Mouse (Mus musculus) left cerebral cortex, adult 9 months (tissue): ENCODE measurements around the gene Ank2.
"Not testable (repeated sequence)": the region's sequence is repeated elsewhere in the genome, so short reads cannot be mapped to it uniquely, and the experiment has no call there.

Experiments used
- DNase-seq, 2 experiments: peaks; one replicate each; pipeline ENCODE4 v3.0.0; 2022; ENCODE audit warnings: low spot score in 2 of 2

Gene Ank2

DNA sequence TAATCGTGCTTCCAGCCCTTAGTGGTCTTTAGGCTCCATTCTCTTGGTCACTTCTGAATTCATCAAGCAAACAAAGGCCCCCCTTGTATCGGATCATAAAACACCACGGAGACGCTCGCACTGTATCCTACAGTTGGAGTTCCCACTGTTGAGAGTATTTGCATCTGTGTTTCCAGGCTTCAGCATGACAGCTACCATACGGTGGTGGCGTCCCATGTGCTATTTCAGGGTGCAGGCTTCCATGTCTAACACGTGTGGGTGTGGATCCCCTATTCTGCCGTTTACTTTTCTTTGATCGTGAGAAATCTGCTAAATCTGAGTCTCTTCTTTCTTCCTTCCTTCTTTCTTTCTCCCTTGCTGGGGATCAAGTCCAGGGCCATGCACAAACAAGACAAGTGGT, 14.0 kb downstream of the Ank2 start:
- peak; percentile 28 to 58 for DNase-seq

GRCm38 (mm10) chr3:127481658-127482057, 17.5 kb downstream of the Ank2 start:
- no peak for DNase-seq

DNA sequence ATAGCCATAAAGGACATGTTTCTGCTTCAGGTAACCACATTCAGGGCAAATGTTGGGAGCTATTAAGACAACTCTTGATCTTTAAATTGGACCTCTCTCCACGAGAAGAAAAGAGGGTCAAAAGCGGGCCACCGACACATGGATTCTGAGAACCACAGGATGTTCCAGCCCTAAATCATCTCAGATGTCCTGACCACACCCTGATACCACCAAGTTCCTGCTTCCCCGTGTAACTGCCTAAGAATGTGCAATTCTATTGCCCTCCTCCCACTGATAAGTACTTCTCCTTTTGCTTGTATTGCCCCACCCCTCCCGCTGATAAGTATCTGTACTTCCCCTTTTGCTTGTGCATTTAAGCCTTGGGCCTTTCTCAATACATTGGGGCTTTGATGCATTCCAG, 18.8 kb downstream of the Ank2 start:
- DNase-seq, result not testable (repeated sequence)

DNA sequence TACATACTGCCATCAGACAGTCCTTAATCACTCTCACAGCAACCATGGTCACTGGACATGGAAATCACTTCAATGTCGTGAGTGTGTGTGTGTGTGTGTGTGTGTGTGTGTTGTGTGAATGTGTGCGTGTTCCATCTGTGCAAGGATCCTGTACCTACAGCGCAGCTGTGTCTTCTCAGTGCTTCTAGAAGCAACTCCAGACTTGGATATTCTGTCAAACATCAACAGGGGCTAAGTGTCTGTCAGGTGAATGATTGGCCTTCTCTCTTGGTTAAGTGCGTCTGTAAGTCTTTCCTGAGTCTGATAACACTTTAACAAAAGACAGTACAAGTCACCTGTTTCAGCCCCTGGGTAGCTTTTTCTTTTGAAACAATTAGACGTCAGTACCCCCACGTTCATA, 25.0 kb downstream of the Ank2 start:
- no peak for DNase-seq

GRCm38 (mm10) chr3:127469164-127469752, 29.9 kb downstream of the Ank2 start:
- DNase-seq, result no peak

DNA sequence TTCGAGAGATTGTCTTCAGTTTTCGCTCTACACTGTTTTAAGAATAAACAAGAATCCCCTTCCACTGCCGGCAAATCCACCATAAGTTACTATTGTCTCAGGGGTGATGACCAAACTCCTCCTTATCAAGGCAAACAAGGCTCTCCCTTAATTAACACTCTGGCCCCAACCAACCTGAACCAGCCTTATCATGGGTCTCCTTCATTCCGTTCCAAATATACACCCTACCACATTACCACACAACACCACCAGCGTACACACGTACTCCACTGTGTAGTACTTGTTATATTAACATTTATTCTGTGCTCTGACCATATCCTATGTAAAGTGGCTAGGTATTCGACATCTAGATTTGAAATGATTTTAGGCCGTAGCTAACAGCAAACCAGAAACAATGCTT, 30.6 kb downstream of the Ank2 start:
- no peak for DNase-seq

DNA sequence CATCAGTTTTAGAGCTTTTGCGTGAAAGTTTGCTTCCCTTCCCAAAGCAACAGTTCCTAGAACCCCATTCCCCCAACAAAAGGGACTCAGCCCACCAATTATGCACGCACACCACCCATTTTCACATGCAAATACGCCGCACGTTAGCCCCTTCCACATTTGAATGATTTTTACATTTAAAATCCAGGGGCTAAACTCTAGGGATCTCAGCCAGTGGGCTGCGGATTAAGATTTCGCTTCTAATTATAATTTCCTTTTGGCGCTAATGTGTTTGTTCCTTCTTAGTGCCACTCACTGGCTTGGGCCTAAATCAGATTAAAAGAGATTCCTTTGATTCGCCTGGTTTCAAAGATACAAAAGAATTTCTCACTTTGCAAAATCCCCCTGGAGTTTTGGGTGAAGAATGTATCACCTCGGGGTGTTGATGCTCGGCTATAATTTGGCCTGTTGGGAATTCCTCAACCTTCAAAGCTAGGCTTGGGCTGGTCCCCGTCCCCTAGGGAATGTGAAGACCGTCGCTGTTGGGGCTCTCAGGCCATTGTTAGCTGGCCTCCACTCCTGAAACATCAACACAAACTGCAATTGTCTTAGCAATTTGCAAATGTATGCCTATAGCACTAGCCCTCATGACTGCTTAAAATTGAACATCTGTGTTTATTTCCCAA, 35.2 kb downstream of the Ank2 start:
- no peak for DNase-seq

GRCm38 (mm10) chr3:127463165-127463564, 36.0 kb downstream of the Ank2 start:
- DNase-seq, result no peak

DNA sequence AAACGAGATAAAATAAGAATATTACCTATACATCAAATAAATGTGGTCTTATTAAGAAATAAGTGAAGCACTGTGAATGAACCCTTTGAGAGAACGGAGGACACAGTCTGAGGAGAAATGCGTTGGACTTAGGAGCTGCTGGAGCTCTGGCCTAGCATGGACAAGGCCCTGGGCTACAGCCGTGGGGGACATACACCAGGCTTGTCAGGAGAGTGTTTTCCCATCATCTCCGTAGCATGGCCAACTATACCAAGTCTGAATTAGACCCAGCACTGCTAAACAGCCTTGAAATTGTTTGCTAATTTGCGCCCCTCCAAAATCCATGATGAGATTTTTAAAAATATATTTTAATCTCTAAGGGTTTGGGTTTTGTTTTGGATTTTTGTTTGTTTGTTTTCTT, 36.7 kb downstream of the Ank2 start:
- DNase-seq, result no peak

DNA sequence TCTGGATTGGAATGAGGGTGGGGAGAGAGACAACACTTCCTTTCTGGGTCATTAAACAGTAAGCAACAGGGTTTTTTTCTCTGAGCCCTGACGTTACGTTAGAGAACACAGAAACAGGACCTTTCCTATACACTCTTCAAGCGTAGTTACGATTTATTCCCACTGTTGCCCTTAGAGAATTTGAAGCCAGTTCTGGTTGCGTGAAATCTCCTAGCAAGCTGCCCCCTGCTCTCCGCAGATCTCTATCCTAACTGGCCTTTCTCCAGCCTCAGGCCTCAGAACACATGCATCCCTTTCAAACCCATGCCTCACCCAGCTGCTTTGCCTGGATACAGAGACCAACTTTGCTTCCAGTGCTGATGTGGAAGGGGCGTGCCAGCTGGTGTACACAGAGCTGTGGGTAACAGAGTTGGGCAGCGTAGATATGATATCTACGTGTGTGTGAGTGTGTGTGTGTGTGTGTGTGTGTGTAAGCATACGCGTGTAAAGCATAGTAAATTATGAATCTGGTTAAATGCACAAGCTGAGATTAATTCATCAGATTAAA, 38.2 kb downstream of the Ank2 start:
- no peak for DNase-seq

DNA sequence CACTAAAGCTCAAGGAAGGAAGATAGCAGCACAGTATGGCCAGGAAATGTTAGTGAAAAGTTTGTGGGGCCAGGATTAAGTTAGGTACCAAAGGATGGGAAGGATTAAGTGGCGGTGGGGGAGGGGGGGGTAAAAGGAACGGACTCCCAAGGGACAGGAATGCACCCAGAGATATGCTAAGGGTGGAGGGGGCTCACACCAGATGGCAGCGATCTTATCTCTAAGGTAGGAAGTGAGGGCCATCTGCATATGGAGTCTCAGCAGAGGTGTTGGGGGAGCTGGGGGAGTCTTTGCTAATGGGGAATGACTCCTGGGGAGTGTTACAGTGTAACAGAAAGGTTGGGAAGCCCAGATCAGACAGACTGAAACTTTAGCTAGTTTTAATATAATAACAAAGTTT, 39.3 kb downstream of the Ank2 start:
- no peak for DNase-seq

DNA sequence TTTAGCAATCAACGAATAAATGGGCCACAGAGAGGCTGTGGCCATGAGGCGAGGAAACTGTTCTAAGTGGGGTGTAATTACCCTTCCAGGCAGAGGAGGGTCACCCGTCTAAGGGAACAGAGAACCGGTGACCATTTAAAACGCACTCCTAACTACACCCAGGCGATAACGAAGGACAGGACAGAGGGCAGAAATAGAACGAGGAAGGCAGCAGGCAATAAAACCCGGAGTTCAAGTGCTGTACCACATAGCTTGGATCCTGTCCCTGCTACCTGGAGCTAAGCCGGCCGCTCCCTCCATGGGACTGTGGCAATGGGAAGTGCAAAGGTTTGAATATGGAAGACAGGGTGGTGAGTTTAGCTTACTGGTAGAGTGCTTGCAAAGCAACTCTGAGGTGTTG, 40.2 kb downstream of the Ank2 start:
- no peak for DNase-seq

GRCm38 (mm10) chr3:127458420-127458798, 40.7 kb downstream of the Ank2 start:
- no peak for DNase-seq

- DNase-seq, result no peak
Observed at GRCm38 (mm10) chr3:127457761-127458419, 41.3 kb downstream of the Ank2 start.

GRCm38 (mm10) chr3:127453738-127454137, 45.4 kb downstream of the Ank2 start:
- DNase-seq, result no peak

- DNase-seq, result no peak
Observed at GRCm38 (mm10) chr3:127453254-127453653, 45.9 kb downstream of the Ank2 start.

DNA sequence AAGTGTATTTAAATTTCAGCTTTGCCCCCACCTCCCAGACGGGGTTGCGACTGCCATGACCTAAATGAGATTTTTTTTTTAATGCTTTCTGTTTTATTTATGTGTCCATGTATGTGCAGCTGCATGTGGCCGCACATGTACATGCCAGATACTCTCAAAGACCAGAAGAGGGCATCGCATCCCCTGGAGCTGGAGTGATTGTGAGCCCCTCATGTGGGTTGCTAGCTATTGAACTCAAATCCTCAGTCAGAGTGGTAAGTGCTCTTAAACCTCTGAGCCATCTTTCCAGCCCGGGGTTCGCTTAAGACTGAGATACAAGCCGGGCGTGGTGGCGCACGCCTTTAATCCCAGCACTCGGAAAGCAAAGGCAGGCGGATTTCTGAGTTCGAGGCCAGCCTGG, 46.9 kb downstream of the Ank2 start:
- DNase-seq, result no peak

DNA sequence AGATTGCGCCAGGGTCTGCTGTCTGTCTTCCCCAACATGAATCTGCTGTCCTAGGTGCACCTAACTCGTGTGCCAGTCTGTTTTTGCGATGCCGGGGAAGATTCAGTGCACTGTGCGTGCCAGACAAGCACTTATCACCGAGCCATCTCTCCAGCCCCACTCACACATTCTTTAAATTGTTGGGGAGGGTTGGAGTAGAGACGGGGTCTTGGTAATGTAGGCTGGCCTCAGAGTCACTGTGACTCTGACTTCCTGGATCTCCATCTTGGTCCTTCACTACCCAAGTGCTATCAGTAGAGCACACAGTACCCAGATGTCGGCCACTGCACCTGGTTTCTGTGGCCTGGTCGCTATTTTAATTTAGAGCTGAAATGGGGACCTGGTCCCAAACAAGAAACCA, 47.4 kb downstream of the Ank2 start:
- no peak for DNase-seq

DNA sequence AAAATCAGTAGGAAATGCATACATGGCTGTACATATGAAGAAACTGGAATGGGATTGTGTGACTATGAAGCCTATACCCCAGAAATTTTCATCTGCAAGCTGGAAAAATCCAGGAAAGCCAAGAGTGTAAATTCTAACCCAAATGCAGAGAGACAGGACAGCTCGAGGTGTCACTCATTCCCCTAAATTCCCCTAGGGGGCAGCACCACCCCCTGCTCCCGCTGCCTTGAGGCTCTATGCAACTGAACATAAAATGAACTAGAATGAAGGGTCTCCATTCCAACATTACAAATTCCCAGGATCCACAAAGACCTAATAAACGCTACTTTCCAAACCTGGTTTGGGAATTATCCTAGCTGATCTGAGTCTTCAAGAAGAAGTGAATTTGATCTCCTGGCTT, 48.1 kb downstream of the Ank2 start:
- peak in 1 of 2 experiments; percentile 43 for DNase-seq

DNA sequence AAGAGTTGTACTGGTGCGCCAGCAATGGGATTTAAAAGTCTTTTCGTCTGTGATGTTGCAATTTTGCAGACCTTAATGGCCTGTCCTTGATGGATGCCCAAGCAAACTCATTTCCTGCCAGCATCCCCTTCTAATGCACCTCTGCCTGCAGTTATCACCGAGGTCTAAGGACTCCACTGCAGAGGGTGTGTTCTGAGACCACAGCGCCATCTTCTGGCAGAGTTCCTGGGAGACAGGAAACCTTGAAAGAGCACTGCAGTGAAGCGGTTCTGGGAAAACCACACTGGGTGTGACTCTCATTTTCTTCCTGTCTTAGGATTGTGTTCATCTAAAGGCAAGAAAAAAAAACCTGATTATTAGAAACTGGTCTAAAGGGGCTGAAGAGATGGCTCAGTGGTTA, 53.0 kb downstream of the Ank2 start:
- DNase-seq, result peak in 1 of 2 experiments; percentile 80

GRCm38 (mm10) chr3:127433291-127433690, 65.9 kb downstream of the Ank2 start:
- DNase-seq, result no peak

DNA sequence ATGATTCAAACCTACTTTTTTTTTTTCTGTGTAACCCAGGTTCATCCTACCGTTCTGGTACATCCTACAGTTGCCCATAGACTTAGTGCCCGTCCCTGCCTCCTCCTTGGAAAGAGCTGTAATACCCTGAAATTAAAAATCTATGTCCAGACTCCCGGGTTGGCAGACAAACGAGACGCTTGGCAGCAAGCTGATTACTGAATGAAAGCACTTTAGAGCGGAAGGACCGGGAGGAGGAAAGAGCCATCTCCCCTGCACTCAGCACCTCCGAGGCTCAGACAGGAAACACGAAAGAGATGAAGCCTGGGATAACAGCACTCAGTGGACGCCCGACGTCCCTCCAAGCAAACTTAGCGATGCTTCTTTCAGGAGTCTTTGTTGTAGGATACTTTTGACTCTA, 69.3 kb downstream of the Ank2 start:
- no peak for DNase-seq

DNA sequence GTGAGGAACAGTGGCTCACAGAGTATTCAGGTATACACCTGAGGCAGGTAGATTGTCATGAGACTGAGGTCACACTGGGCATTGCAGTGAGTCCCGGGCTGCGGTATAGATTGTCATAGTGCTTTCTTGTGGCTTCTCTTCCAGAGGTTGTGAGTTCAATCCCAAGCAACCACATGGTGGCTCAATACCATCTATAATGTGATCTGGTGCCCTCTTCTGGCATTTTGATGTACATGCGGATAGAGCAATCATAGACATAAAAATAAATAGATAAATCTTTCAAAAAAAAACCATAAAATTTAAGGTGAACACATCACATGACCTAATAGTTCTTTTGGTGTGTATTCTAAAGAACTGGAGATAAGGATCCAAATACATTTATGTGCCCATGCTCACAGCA, 70.6 kb downstream of the Ank2 start:
- no peak for DNase-seq
